Mouse (Mus musculus): Measurements from ENCODE around the gene Flnc.

Flnc gene

DNA sequence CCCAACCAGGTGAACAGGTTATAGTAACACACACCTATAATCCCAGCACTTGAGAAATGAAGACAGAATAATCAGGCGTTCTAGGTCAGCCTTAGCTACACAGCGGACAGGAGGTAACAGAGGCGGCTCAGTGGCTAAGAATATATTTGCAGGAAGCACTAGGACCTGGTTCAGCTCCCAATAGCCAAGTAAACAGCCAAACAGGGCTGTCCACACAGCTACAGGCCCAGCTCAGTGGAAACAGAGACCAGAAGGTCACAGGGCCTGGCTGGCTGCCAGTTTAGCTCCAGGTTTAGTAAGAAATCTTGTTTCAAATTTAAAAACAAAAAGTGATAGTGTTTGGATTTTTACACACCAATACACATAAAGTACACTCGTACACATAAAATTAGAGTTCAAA lies 61.0 kb downstream of the Flnc start:
- no peak for DNase-seq

GRCm38 (mm10) chr6:29496270-29496669 lies 63.2 kb downstream of the Flnc start:
- no peak for DNase-seq

DNA sequence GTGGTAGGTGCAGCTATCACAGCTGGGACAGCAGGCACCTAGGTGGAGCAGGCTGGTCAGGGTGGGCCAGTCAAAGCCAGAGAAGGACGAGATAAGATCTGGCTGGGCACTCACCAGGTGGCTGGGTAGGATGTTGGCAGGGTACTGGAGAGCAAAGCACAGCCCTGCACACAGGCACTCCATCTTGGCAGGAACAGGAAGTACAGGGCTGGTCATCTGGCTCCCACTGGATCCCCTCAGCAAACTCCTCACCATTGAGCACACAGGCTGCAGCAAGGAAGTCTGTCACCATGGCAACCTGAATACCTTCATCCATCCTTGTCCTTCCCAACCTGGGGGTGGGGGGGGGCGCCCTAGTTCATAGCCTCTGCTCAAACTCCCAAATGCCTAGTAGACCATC lies 64.7 kb downstream of the Flnc start:
- no peak for DNase-seq

DNA sequence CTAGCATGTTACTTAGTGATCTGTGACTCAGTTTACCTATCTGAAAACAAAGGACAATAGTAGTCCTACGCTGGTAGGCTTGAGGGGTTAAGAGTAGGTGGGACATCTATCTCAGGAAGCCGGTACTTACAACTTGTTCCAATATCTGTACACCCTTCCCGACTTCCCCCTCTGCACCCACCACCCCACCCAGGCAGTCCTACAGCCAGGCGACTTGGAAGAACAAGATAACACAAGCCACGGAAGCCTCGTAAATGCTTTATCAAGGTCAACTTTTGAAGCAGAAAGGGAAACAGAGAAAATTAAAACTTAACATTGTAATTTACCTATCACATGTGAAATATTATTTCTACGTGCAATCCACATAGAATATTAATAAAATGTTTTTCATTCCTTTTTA lies 67.1 kb downstream of the Flnc start:
- no peak for DNase-seq

- no peak for DNase-seq
Measured at GRCm38 (mm10) chr6:29500810-29501209, 67.8 kb downstream of the Flnc start.

GRCm38 (mm10) chr6:29501599-29501998 lies 68.5 kb downstream of the Flnc start:
- DNase-seq = no peak

DNA sequence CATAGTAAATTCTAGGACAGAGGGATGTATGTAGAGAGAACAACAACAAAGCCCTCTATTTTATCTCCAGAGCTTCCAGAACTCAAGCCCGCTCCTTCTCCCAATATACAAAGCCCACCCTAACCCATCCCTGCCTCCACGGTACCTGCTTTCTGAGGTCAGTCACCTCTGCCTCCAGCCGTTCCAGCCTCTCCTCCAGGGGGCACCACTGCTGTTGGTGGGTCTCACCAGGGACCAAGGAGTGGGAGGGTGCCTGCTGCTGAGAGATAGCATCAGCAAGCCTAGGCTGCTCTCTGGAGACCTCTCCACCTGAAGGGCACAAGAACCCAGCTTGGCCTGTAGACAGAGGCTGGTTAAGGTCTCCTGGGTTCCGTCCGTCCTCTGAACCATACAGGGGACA lies 72.4 kb downstream of the Flnc start:
- DNase-seq = no peak

GRCm38 (mm10) chr6:29506834-29507233 lies 73.8 kb downstream of the Flnc start:
- no peak for DNase-seq

DNA sequence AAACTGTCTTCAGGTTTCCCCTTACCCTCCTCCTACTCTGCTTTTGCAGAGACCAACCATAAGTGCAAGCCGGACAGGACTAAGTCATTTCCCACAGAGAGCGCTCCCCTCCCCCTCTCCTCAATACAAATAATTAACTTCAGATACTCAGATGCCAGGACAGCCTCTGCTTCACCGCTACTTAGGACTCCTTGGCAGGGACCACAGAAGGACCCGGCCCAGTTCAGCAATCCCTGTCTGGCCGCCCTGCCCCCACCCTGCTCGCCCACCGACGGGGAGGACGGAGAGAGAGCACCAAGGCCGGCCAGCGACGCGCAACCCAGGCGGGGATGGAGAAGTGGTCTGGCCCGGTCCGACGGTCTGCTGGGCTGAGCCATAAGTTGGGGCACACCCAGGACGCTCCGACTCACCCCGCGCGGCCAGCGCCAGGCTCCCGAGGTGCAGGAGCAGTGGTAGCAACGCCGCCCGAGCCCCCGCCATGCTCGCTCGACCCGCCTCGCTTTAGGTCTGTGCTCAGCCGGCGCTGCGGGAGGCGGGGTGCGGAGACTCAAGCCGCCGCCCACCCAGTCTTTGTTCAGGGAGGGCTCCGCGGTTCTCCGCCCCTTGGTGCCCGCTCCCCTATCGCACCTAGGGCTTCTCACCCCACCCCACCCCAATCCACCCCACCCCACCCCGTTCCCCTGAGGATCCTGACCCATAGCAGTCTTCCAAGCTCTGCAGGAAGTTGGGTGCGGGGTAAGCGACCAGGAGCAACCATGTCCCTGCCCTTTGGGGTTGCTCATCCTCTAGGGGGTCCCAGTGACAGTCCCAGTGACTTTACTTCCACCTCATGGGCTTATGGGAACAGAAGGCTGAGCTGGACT lies 74.6 kb downstream of the Flnc start, which contains the start of gene Kcp:
Gene Kcp, minus strand, starts transcription at position 506 of the 863 bp plus-strand sequence.
- DNase-seq = peak; percentile 25

DNA sequence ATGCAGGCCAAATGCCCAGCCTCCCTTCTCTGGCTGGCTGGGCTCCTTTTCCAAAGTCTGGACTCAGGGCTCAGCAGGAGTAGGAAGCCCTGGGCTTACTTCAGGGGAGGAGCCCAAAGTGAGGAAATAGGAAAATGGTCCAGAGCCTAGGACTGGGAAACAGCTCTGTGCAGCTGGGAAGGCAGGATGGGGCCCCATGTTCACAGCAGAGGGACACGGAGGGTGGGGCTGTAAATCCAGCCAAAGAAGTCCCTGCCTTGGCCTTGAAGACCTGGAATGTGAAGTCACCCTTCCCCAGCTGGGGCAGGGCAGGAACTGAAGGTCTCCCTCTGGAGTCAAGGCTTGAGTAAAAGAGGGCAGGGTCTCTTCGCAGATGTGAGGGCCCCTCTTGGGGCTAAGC lies 76.0 kb downstream of the Flnc start:
- DNase-seq = no peak
